Mouse (Mus musculus): Measurements from ENCODE around the gene Defb28.

- no peak for TF ChIP-seq POLR2A (IDR thresholded peaks at IDR 0.05; ENCODE audit: insufficient read length, low read depth)
- no peak for TF ChIP-seq POLR2AphosphoS2 (IDR thresholded peaks at IDR 0.05; ENCODE audit: insufficient read length, low read depth)
- no peak for TF ChIP-seq REST (IDR thresholded peaks at IDR 0.05; ENCODE audit: insufficient read depth, insufficient read length)
- TF ChIP-seq E2F4 (IDR thresholded peaks at IDR 0.05; ENCODE audit: insufficient read depth): no peak
- TF ChIP-seq MYOD1 (IDR thresholded peaks at IDR 0.05; ENCODE audit: control insufficient read depth in 1 of 3, insufficient read length in 2 of 3, low read depth in 2 of 3): no peak
Observed at GRCm38 (mm10) chr2:152517981-152518380, at the start of gene Defb28.

All from myocyte (in vitro differentiated cells).